8 mouse cellular contexts compared by ENCODE assay signal in genomic region chr4:25799476-25800283, GRCm38 (mm10). TPM values are rescaled to one million over a fixed set of nuclear protein-coding genes. Genes with fewer than 3 reads are reported as not detected.
DNase-seq lines count a peak whose midpoint lies in the region; ATAC-seq and TF ChIP-seq lines count a peak whose summit lies in the region.

Gene Fut9, minus strand, starts transcription at chr4:25800244.

- H3K27me3 ChIP-seq in lung, postnatal 0 days (replicated peaks; ENCODE audit: insufficient read depth, low read length): no peaks in the 10 kb centered on the region
- H3K27me3 ChIP-seq in hindbrain, embryonic 15.5 days: no peaks in the 10 kb centered on the region
- H3K27me3 ChIP-seq in midbrain, embryonic 11.5 days (ENCODE audit: control insufficient read depth, insufficient read depth, low read length): no peaks in the 10 kb centered on the region
- peaks cover 14% of the 10 kb centered on the region; the same call in 1 of the 2 replicates for H3K27me3 ChIP-seq in stomach, embryonic 16.5 days (ENCODE audit: control insufficient read depth, insufficient read depth, low read length)

- DNase-seq in lung, postnatal 0 days (ENCODE audit: low spot score): peak; percentile 5
- DNase-seq in lung, postnatal 25 days (ENCODE audit: low spot score): no peak
- DNase-seq in embryo, embryonic 9.5 days (ENCODE audit: extremely low spot score): peak; percentile 81
- peak; percentile 73 to 81 for DNase-seq in layer of hippocampus, postnatal 25 days (ENCODE audit: extremely low spot score in 1 of 2, low spot score in 1 of 2)
- DNase-seq in midbrain, embryonic 11.5 days (ENCODE audit: low spot score, missing footprints): peak; percentile 97
- no peak for DNase-seq in thymus, postnatal 0 days (ENCODE audit: low spot score)

- WGBS in lung, postnatal 0 days: 2% methylated on average over 45 of the region's 52 CpGs
- WGBS in hindbrain, embryonic 15.5 days: under 1% methylated on average over 52 of the region's 52 CpGs
- WGBS in midbrain, embryonic 11.5 days: under 1% methylated on average over 49 of the region's 52 CpGs
- under 1% methylated on average over 48 of the region's 52 CpGs for WGBS in stomach, embryonic 16.5 days

- H3K9me3 ChIP-seq in lung, postnatal 0 days (ENCODE audit: low read length): no peaks in the 10 kb centered on the region
- no peaks in the 10 kb centered on the region for H3K9me3 ChIP-seq in hindbrain, embryonic 15.5 days
- H3K9me3 ChIP-seq in midbrain, embryonic 11.5 days (ENCODE audit: control insufficient read depth, low read length): no peaks in the 10 kb centered on the region
- H3K9me3 ChIP-seq in stomach, embryonic 16.5 days (replicated peaks; ENCODE audit: control insufficient read depth, low read length): no peaks in the 10 kb centered on the region

- H3K27ac ChIP-seq in lung, postnatal 0 days (ENCODE audit: low read length): no peak within 1 kb of the TSS
- H3K27ac ChIP-seq in hindbrain, embryonic 15.5 days (replicated peaks): peak within 1 kb of the TSS; percentile 91
- peak within 1 kb of the TSS; percentile 36; the same call in 1 of the 2 replicates for H3K27ac ChIP-seq in midbrain, embryonic 11.5 days (ENCODE audit: low read depth, low read length)
- no peak within 1 kb of the TSS for H3K27ac ChIP-seq in stomach, embryonic 16.5 days (ENCODE audit: low read length)

- H3K4me1 ChIP-seq in lung, postnatal 0 days (ENCODE audit: insufficient read depth, low read depth, low read length): no peaks in the 10 kb centered on the region
- peaks cover 17% of the 10 kb centered on the region for H3K4me1 ChIP-seq in hindbrain, embryonic 15.5 days (replicated peaks)
- H3K4me1 ChIP-seq in midbrain, embryonic 11.5 days (ENCODE audit: control insufficient read depth, insufficient read depth, low read length): peaks cover 6% of the 10 kb centered on the region
- no peaks in the 10 kb centered on the region for H3K4me1 ChIP-seq in stomach, embryonic 16.5 days (ENCODE audit: control insufficient read depth, insufficient read depth, low read length)

- no peak within 1 kb of the TSS for H3K9ac ChIP-seq in lung, postnatal 0 days (replicated peaks; ENCODE audit: low read depth)
- H3K9ac ChIP-seq in hindbrain, embryonic 15.5 days: peak within 1 kb of the TSS; percentile 68
- peak within 1 kb of the TSS; percentile 78 for H3K9ac ChIP-seq in midbrain, embryonic 11.5 days (ENCODE audit: low read length)
- H3K9ac ChIP-seq in stomach, embryonic 16.5 days (ENCODE audit: low read length): peak within 1 kb of the TSS; percentile 60

- no peak for TF ChIP-seq CTCF in lung, postnatal 0 days (IDR thresholded peaks at IDR 0.05)

- no peak for ATAC-seq in lung, postnatal 0 days
- ATAC-seq in hindbrain, embryonic 15.5 days (ENCODE audit: low FRiP score, low read depth): peak; percentile 95
- peak; percentile 94 for ATAC-seq in midbrain, embryonic 11.5 days (ENCODE audit: low FRiP score)
- ATAC-seq in stomach, embryonic 16.5 days (ENCODE audit: insufficient read depth, low FRiP score): peak; percentile 37; the same call in 1 of the 2 replicates

- no peaks in the 10 kb centered on the region for H3K36me3 ChIP-seq in lung, postnatal 0 days (ENCODE audit: insufficient read depth, low read length)
- H3K36me3 ChIP-seq in hindbrain, embryonic 15.5 days: no peaks in the 10 kb centered on the region
- no peaks in the 10 kb centered on the region for H3K36me3 ChIP-seq in midbrain, embryonic 11.5 days (ENCODE audit: control insufficient read depth, insufficient read depth, low read length)
- H3K36me3 ChIP-seq in stomach, embryonic 16.5 days (ENCODE audit: control insufficient read depth, insufficient read depth, low read length): no peaks in the 10 kb centered on the region

- H3K4me3 ChIP-seq in lung, postnatal 0 days (ENCODE audit: low read depth, low read length): peak within 1 kb of the TSS; percentile 19; the same call in 1 of the 2 replicates
- H3K4me3 ChIP-seq in hindbrain, embryonic 15.5 days: peak within 1 kb of the TSS; percentile 59
- H3K4me3 ChIP-seq in midbrain, embryonic 11.5 days (ENCODE audit: low read depth, low read length): peak within 1 kb of the TSS; percentile 47
- H3K4me3 ChIP-seq in stomach, embryonic 16.5 days (replicated peaks; ENCODE audit: low read length): peak within 1 kb of the TSS; percentile 50

- TF ChIP-seq EP300 in lung, postnatal 0 days (IDR thresholded peaks at IDR 0.05): no peak

- peak within 1 kb of the TSS; percentile 48 for H3K4me2 ChIP-seq in lung, postnatal 0 days (replicated peaks; ENCODE audit: low read depth, low read length)
- peak within 1 kb of the TSS; percentile 58 for H3K4me2 ChIP-seq in hindbrain, embryonic 15.5 days
- H3K4me2 ChIP-seq in midbrain, embryonic 11.5 days: peak within 1 kb of the TSS; percentile 78
- peak within 1 kb of the TSS; percentile 81 for H3K4me2 ChIP-seq in stomach, embryonic 16.5 days (ENCODE audit: low read depth, low read length)

RNA-seq across cellular contexts. Expression of gene Fut9, which starts in this region (rescaled TPM):
- polyA plus RNA-seq in lung, postnatal 0 days (2015; fragmentation: Nextera tagmentation; extraction: Ambion mirVana): 0.01 and 0.02 TPM in 2 replicates
- 15.2 and 15.3 TPM in 2 replicates for polyA plus RNA-seq in hindbrain, embryonic 15.5 days (2015; fragmentation: Nextera tagmentation; extraction: Ambion mirVana)
- total RNA-seq in layer of hippocampus, postnatal 25 days (2021): 10 to 100 TPM; 44.0 to 50.8 TPM
- polyA plus RNA-seq in midbrain, embryonic 11.5 days (2014; fragmentation: Nextera tagmentation; extraction: Ambion mirVana): 3.3 TPM in 2 replicates
- polyA plus RNA-seq in stomach, embryonic 16.5 days (2015; fragmentation: Nextera tagmentation; extraction: Ambion mirVana): 2.0 TPM in 2 replicates
- 0.03 and 0.08 TPM in 2 replicates for polyA plus RNA-seq in thymus, postnatal 0 days (2015; fragmentation: Nextera tagmentation; extraction: Ambion mirVana)

Comparison
In these comparisons a context has a peak if more than half of its experiments do, and no peak if none do; other contexts are left out.
1. Peak in DNase-seq, H3K4me3 ChIP-seq and H3K4me2 ChIP-seq in lung, postnatal 0 days; RNA of the gene not detected or under 1 TPM.
2. DNase-seq: peak in embryo, embryonic 9.5 days (single experiment), layer of hippocampus, postnatal 25 days (2 of 2) and midbrain, embryonic 11.5 days (single experiment); none in lung, postnatal 25 days (single experiment) and thymus, postnatal 0 days (single experiment).
3. H3K27ac ChIP-seq: peak in hindbrain, embryonic 15.5 days (single experiment) and midbrain, embryonic 11.5 days (single experiment); none in lung, postnatal 0 days (single experiment) and stomach, embryonic 16.5 days (single experiment).
4. Peak in every context shown above with its lines, with median percentiles within 50 percentile points of each other: H3K4me2 ChIP-seq and H3K4me3 ChIP-seq.